Mouse (Mus musculus): ENCODE measurements around the gene Rhobtb1.

- TF ChIP-seq CHD2 (IDR thresholded peaks at IDR 0.05; ENCODE audit: low read depth, low read length) (no peak), ZNF384 (IDR thresholded peaks at IDR 0.05; ENCODE audit: low read depth, low read length) (no peak), MAFK (IDR thresholded peaks at IDR 0.05; ENCODE audit: insufficient read depth, low read depth, low read length) (no peak)
These were observed 12.0 kb downstream of the Rhobtb1 start for GRCm38 (mm10) chr10:69163216-69163615.

All from ES-E14 (cell line).